Mouse (Mus musculus) spleen, postnatal 4 days (tissue): ENCODE results near the gene Txnip.

Experiments used
- DNase-seq, 2 experiments: peaks; one replicate each; pipeline ENCODE4 v3.0.0; 2022; ENCODE audit warnings: low spot score in 2 of 2

Txnip gene

GRCm38 (mm10) chr3:96551890-96552289 is 5.9 kb upstream of the Txnip start:
- DNase-seq: peak in 1 of 2 experiments; percentile 57

GRCm38 (mm10) chr3:96553601-96554000 is 4.2 kb upstream of the Txnip start:
- no peak for DNase-seq

GRCm38 (mm10) chr3:96554251-96554650 is 3.5 kb upstream of the Txnip start:
- no peak for DNase-seq

- DNase-seq: no peak
Measured at GRCm38 (mm10) chr3:96555041-96555596, 2.6 kb upstream of the Txnip start.

GRCm38 (mm10) chr3:96555999-96556614 is 1.6 kb upstream of the Txnip start:
- DNase-seq: no peak

- DNase-seq: peak in 1 of 2 experiments; percentile 78
Measured at GRCm38 (mm10) chr3:96556651-96557635, 814 bp upstream of the Txnip start.

GRCm38 (mm10) chr3:96558159-96558558 is 402 bp downstream of the Txnip start:
- DNase-seq: peak; percentile 49 to 82

- no peak for DNase-seq
Measured at GRCm38 (mm10) chr3:96558668-96559196, 975 bp downstream of the Txnip start.

- peak in 1 of 2 experiments; percentile 70 for DNase-seq
Measured at GRCm38 (mm10) chr3:96559398-96559910, 1.7 kb downstream of the Txnip start.

- peak in 1 of 2 experiments; percentile 67 for DNase-seq
Measured at GRCm38 (mm10) chr3:96559911-96560850, 2.4 kb downstream of the Txnip start.

- no peak for DNase-seq
Measured at GRCm38 (mm10) chr3:96560881-96561668, 3.3 kb downstream of the Txnip start.

- no peak for DNase-seq
Measured at GRCm38 (mm10) chr3:96561946-96562681, 4.4 kb downstream of the Txnip start.

GRCm38 (mm10) chr3:96563267-96563666 is 5.5 kb downstream of the Txnip start:
- no peak for DNase-seq

GRCm38 (mm10) chr3:96563911-96564632 is 6.3 kb downstream of the Txnip start:
- no peak for DNase-seq

- DNase-seq: peak in 1 of 2 experiments; percentile 54
Measured at GRCm38 (mm10) chr3:96564633-96565032, 6.9 kb downstream of the Txnip start.

- no peak for DNase-seq
Measured at GRCm38 (mm10) chr3:96565105-96565504, 7.3 kb downstream of the Txnip start.

GRCm38 (mm10) chr3:96566661-96567450 is 9.1 kb downstream of the Txnip start:
- DNase-seq: no peak

GRCm38 (mm10) chr3:96568605-96569004 is 10.8 kb downstream of the Txnip start:
- DNase-seq: no peak
